Mouse (Mus musculus) embryonic facial prominence, embryonic 13.5 days (tissue): ENCODE results near the gene Olfr706. TPM values are rescaled to one million over a fixed set of nuclear protein-coding genes. Genes with fewer than 3 reads are reported as not detected.
"Not testable (repeated sequence)": the region's sequence is repeated elsewhere in the genome, so short reads cannot be mapped to it uniquely, and the experiment has no call there.

ENCODE experiments used
- ATAC-seq: fragments of 200-750 bp; cut with Nextera tagmentation; 2 replicates; pipeline ENCODE4 v1.8.0; 2017; ENCODE audit warnings: low read depth; ENCODE audit not compliant: insufficient number of reproducible peaks, insufficient read depth, low FRiP score, low TSS enrichment
- H3K27ac ChIP-seq: fragments of 300-500 bp; sonication (generic); 2 replicates; pipeline ENCODE4 v1.5.1; 2015; ENCODE audit warnings: moderate library complexity, mild to moderate bottlenecking, inconsistent platforms
- H3K27me3 ChIP-seq: fragments of 300-500 bp; sonication (generic); 2 replicates; pipeline ENCODE4 v1.6.1; 2015; ENCODE audit warnings: mild to moderate bottlenecking, inconsistent platforms
- H3K36me3 ChIP-seq: fragments of 300-500 bp; sonication (generic); 2 replicates; pipeline ENCODE4 v1.6.1; 2015; ENCODE audit warnings: mild to moderate bottlenecking, inconsistent platforms
- H3K4me1 ChIP-seq: fragments of 300-500 bp; sonication (generic); 2 replicates; pipeline ENCODE4 v1.6.1; 2015; ENCODE audit warnings: inconsistent platforms
- H3K4me2 ChIP-seq: fragments of 300-500 bp; sonication (generic); 2 replicates; pipeline ENCODE4 v1.6.1; 2015; ENCODE audit warnings: moderate library complexity, mild to moderate bottlenecking, inconsistent platforms
- H3K4me3 ChIP-seq: fragments of 300-500 bp; sonication (generic); 2 replicates; pipeline ENCODE4 v1.5.1; 2015; ENCODE audit warnings: mild to moderate bottlenecking, inconsistent platforms
- H3K9ac ChIP-seq: fragments of 300-500 bp; sonication (generic); 2 replicates; pipeline ENCODE4 v1.6.1; 2015; ENCODE audit warnings: mild to moderate bottlenecking, inconsistent platforms
- H3K9me3 ChIP-seq: fragments of 300-500 bp; sonication (generic); 2 replicates; pipeline ENCODE4 v1.6.1; 2016; ENCODE audit warnings: inconsistent platforms
- WGBS: fragments of 180-500 bp; shearing (Covaris S2); methylation state at CpG from one replicate; pipeline ENCODE4 v1.1.7; 2015; ENCODE audit warnings: mixed read lengths; 5-methylcytosine and 5-hydroxymethylcytosine counted together
- polyA plus RNA-seq: library from polyadenylated mRNA; unstranded; fragments of >200 nt; fragmentation: Nextera tagmentation; extraction: Ambion mirVana; gene quantifications from 2 replicates; pipeline ENCODE4 v1.2.1, GENCODE M21; 2015

The Olfr706 gene
- polyA plus RNA-seq = not detected in 2 replicates

DNA sequence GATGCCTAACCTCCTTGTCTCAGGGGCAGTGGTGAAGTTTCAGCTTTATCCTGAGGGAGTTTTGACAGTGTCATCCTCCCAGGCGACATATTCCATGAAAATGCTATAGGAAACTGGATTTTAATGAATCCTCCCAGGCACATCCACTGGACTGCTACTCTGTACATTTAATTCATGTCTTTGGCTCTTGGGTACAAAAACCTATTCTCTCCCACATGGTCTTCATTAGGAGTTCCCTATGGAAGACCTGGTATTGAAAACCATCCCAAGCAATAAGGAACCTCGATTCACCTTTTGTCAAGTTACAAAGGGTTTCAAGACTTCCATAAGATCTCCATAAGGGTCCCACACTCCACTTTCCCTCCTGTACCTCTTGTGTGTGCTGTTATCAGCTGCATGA lies at the start of gene Olfr706:
Olfr706 (minus strand) TSS at position 101 of the 400 bp plus-strand sequence.
- H3K9me3 ChIP-seq = no peaks in the 10 kb centered on the region
- H3K4me2 ChIP-seq = no peak within 1 kb of the TSS
- no peaks in the 10 kb centered on the region for H3K27me3 ChIP-seq
- H3K36me3 ChIP-seq = no peaks in the 10 kb centered on the region
- WGBS = 80% methylated on average over 2 of the region's 2 CpGs
- no peak within 1 kb of the TSS for H3K9ac ChIP-seq
- no peaks in the 10 kb centered on the region for H3K4me1 ChIP-seq
- ATAC-seq = no peak
- H3K27ac ChIP-seq = no peak within 1 kb of the TSS
- no peak within 1 kb of the TSS for H3K4me3 ChIP-seq

- no peak within 1 kb of the TSS for H3K4me2 ChIP-seq
- ATAC-seq = no peak
- H3K9me3 ChIP-seq = no peaks in the 10 kb centered on the region
- H3K36me3 ChIP-seq = no peaks in the 10 kb centered on the region
- no peaks in the 10 kb centered on the region for H3K4me1 ChIP-seq
- H3K27me3 ChIP-seq = no peaks in the 10 kb centered on the region
- H3K4me3 ChIP-seq = no peak within 1 kb of the TSS
- no peak within 1 kb of the TSS for H3K9ac ChIP-seq
- H3K27ac ChIP-seq = no peak within 1 kb of the TSS
Measured at GRCm38 (mm10) chr7:106932119-106932518, 44.2 kb upstream of the Olfr706 start, which contains the start of gene Olfr709-ps1. Gene Olfr709-ps1 (minus strand): TSS chr7:106932219.

- not testable (repeated sequence) for H3K4me3 ChIP-seq, H3K9ac ChIP-seq, H3K4me1 ChIP-seq, H3K27ac ChIP-seq, H3K27me3 ChIP-seq, H3K36me3 ChIP-seq, H3K9me3 ChIP-seq, H3K4me2 ChIP-seq, ATAC-seq
- WGBS = 87% methylated on average over 7 of the region's 7 CpGs
Measured at GRCm38 (mm10) chr7:106920961-106921360, 33.0 kb upstream of the Olfr706 start.

GRCm38 (mm10) chr7:106907676-106908075 lies 19.7 kb upstream of the Olfr706 start, which contains the start of gene Olfr1532-ps1:
Gene Olfr1532-ps1 (plus strand): TSS chr7:106908001.
- Histone ChIP-seq H3K27ac (no peak within 1 kb of the TSS), H3K9me3 (no peaks in the 10 kb centered on the region), H3K4me2 (no peak within 1 kb of the TSS), H3K27me3 (no peaks in the 10 kb centered on the region), H3K4me1 (no peaks in the 10 kb centered on the region), H3K4me3 (no peak within 1 kb of the TSS), H3K36me3 (no peaks in the 10 kb centered on the region), H3K9ac (no peak within 1 kb of the TSS)
- ATAC-seq = no peak
- WGBS = 57% methylated on average over 2 of the region's 2 CpGs

- H3K4me2 ChIP-seq, H3K9me3 ChIP-seq, H3K36me3 ChIP-seq, H3K9ac ChIP-seq, H3K4me1 ChIP-seq, ATAC-seq, H3K4me3 ChIP-seq, H3K27ac ChIP-seq, H3K27me3 ChIP-seq: not testable (repeated sequence)
- 76% methylated on average over 3 of the region's 3 CpGs for WGBS
Measured at GRCm38 (mm10) chr7:106901141-106901540, 13.2 kb upstream of the Olfr706 start, which contains the start of gene Olfr707. Gene Olfr707 (minus strand): TSS chr7:106901241.

GRCm38 (mm10) chr7:106876791-106877190 lies 11.2 kb downstream of the Olfr706 start, which contains the start of gene Olfr705:
Gene Olfr705 (minus strand): TSS chr7:106876891.
- Histone ChIP-seq H3K27me3 (no peaks in the 10 kb centered on the region), H3K4me2 (no peak within 1 kb of the TSS), H3K4me1 (no peaks in the 10 kb centered on the region), H3K4me3 (no peak within 1 kb of the TSS), H3K36me3 (no peaks in the 10 kb centered on the region), H3K9ac (no peak within 1 kb of the TSS), H3K9me3 (no peaks in the 10 kb centered on the region), H3K27ac (no peak within 1 kb of the TSS)
- ATAC-seq = no peak
- 80% methylated on average over 3 of the region's 3 CpGs for WGBS

DNA sequence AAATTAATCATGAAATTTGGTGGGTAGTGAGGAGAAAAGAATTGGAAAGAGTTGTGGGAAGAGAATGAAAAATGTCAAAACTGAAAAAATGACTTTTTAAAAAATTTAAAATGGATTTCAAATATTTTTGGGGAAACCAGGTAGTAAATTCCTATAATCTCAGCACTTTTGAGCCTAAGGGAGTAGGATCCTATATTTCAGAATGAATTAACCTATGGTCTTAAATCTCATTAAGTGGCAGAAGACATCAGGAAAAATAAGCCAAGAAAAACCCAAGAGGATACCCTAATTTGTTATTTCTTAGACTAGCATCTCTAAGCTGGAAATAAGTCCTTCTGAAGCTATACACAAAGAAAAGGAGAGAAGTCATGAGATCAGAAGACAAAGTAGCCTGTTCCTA lies 25.1 kb downstream of the Olfr706 start, which contains the start of gene Olfr704:
Olfr704 (plus strand) TSS at position 301 of the 400 bp plus-strand sequence.
- Histone ChIP-seq H3K36me3 (no peaks in the 10 kb centered on the region), H3K9ac (no peak within 1 kb of the TSS), H3K27me3 (no peaks in the 10 kb centered on the region), H3K4me3 (no peak within 1 kb of the TSS), H3K4me2 (no peak within 1 kb of the TSS), H3K9me3 (no peaks in the 10 kb centered on the region), H3K4me1 (no peaks in the 10 kb centered on the region), H3K27ac (no peak within 1 kb of the TSS)
- ATAC-seq = no peak

- Histone ChIP-seq H3K9me3 (no peaks in the 10 kb centered on the region), H3K4me3 (no peak within 1 kb of the TSS), H3K27me3 (no peaks in the 10 kb centered on the region), H3K9ac (no peak within 1 kb of the TSS), H3K4me1 (no peaks in the 10 kb centered on the region), H3K27ac (no peak within 1 kb of the TSS), H3K4me2 (no peak within 1 kb of the TSS), H3K36me3 (no peaks in the 10 kb centered on the region)
- ATAC-seq = no peak
- 58% methylated on average over 2 of the region's 2 CpGs for WGBS
Measured at GRCm38 (mm10) chr7:106843060-106843459, 44.9 kb downstream of the Olfr706 start, which contains the start of gene Olfr703. Gene Olfr703 (plus strand): TSS chr7:106843360.

GRCm38 (mm10) chr7:106833793-106834192 lies 54.2 kb downstream of the Olfr706 start, which contains the start of gene Olfr702:
Gene Olfr702 (minus strand): TSS chr7:106833893.
- no peak within 1 kb of the TSS for H3K9ac ChIP-seq
- no peak within 1 kb of the TSS for H3K4me3 ChIP-seq
- H3K9me3 ChIP-seq = no peaks in the 10 kb centered on the region
- no peak within 1 kb of the TSS for H3K27ac ChIP-seq
- H3K36me3 ChIP-seq = no peaks in the 10 kb centered on the region
- no peaks in the 10 kb centered on the region for H3K27me3 ChIP-seq
- ATAC-seq = no peak
- no peak within 1 kb of the TSS for H3K4me2 ChIP-seq
- H3K4me1 ChIP-seq = no peaks in the 10 kb centered on the region

Other genes starting within 250 kb of the Olfr706 start
- not detected in 2 replicates for gene Olfr693, start 207.6 kb downstream of the Olfr706 start, polyA plus RNA-seq
- gene Olfr694, start 196.3 kb downstream of the Olfr706 start, polyA plus RNA-seq = not detected in 2 replicates
- gene Olfr695, start 171.8 kb downstream of the Olfr706 start, polyA plus RNA-seq = not detected in 2 replicates
- gene Olfr697, start 145.7 kb downstream of the Olfr706 start, polyA plus RNA-seq = not detected in 2 replicates
- not detected in 2 replicates for gene Olfr698, start 132.8 kb downstream of the Olfr706 start, polyA plus RNA-seq
- gene Olfr699, start 95.0 kb downstream of the Olfr706 start, polyA plus RNA-seq = not detected in 2 replicates
- gene Olfr700, start 79.3 kb downstream of the Olfr706 start, polyA plus RNA-seq = not detected in 2 replicates
- gene Olfr701, start 74.0 kb downstream of the Olfr706 start, polyA plus RNA-seq = not detected in 2 replicates
- gene Olfr702, start 54.3 kb downstream of the Olfr706 start, polyA plus RNA-seq = not detected in 2 replicates
- not detected in 2 replicates for gene Olfr703, start 44.8 kb downstream of the Olfr706 start, polyA plus RNA-seq
- not detected in 2 replicates for gene Olfr704, start 25.0 kb downstream of the Olfr706 start, polyA plus RNA-seq
- gene Olfr705, start 11.3 kb downstream of the Olfr706 start, polyA plus RNA-seq = not detected in 2 replicates
- not detected in 2 replicates for gene Olfr707, start 13.1 kb upstream of the Olfr706 start, polyA plus RNA-seq
- not detected in 2 replicates for gene Olfr1532-ps1, start 19.8 kb upstream of the Olfr706 start, polyA plus RNA-seq
- gene Olfr709-ps1, start 44.1 kb upstream of the Olfr706 start, polyA plus RNA-seq = not detected in 2 replicates
- gene Olfr710, start 60.1 kb upstream of the Olfr706 start, polyA plus RNA-seq = not detected in 2 replicates
- gene Olfr6, start 75.8 kb upstream of the Olfr706 start, polyA plus RNA-seq = not detected in 2 replicates
- gene Olfr711, start 87.3 kb upstream of the Olfr706 start, polyA plus RNA-seq = not detected in 2 replicates
- gene Olfr2, start 117.9 kb upstream of the Olfr706 start, polyA plus RNA-seq = not detected in 2 replicates
- gene Olfr713, start 143.0 kb upstream of the Olfr706 start, polyA plus RNA-seq = not detected in 2 replicates
- gene Olfr714, start 182.8 kb upstream of the Olfr706 start, polyA plus RNA-seq = not detected in 2 replicates
- not detected in 2 replicates for gene Olfr17, start 205.1 kb upstream of the Olfr706 start, polyA plus RNA-seq
- gene Olfr715b, start 222.2 kb upstream of the Olfr706 start, polyA plus RNA-seq = not detected in 2 replicates
- gene Olfr715, start 242.9 kb upstream of the Olfr706 start, polyA plus RNA-seq = not detected in 2 replicates